Mouse (Mus musculus) kidney, postnatal 14 days (tissue): ENCODE measurements at regions not wholly inside any gene's neighbourhood (a gene's known extent, or its start where the extent isn't known, plus 50 kb on each side); places are given as distances from the start of the nearest gene placed in this dataset.

Source experiments
- DNase-seq: peaks from one replicate; pipeline ENCODE4 v3.0.0; 2022; ENCODE audit warnings: mixed read lengths

DNA sequence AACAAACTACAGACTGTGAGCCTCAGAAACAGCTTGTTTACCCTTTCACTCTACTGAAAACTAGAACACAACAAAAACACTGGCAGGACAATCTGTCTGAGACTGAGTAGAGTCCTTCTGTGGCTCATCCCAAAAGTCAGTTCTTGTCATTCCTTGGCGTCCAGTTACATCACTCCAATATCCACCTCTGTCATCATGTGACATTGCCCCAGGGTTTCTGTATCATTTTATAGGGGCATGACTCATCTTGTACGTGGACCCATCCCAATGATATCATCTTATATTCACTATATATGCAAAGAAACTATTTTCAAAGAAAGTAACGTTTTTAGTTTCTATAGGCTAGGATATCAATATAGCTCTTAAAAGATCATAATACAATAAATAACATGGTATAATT, 152.3 kb downstream of the Dkk2 start:
- DNase-seq: no peak

DNA sequence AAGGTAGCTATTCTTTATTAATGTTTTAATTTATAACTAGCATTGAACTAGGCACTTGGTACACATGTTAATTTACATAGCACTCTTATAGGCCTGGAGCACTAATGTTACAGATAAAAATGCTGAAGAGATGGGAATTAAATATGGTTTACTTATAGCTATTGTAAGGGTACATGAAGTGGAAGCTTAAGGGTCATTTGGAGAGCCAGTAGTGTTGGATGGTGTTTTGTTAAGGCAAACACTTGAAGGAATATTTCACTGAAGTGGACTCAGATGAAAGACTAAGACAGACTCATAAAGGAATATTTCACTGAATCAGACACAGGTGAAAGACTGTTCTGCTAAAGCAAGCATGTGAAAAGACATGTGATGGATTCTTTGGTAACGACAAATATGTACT, 172.7 kb downstream of the Dkk2 start:
- no peak for DNase-seq

DNA sequence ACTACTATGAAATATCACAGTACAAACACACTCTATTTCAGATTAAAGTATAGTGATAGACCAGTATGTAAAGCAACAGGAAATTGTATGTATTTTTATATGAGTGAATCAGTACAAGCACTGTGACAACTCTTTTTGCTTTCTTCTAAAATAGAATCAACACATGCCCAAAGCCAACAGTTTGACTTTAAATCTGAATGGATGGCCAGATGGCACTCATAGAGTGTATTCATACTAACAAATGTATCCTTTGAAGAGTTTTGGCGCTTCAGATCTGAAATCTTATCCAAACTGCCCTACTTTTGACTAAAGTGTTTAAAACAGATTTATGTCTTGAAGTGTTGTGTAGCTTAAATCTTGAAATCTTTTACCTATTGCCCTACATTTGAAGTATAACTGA, 184.5 kb downstream of the Dkk2 start:
- no peak for DNase-seq

DNA sequence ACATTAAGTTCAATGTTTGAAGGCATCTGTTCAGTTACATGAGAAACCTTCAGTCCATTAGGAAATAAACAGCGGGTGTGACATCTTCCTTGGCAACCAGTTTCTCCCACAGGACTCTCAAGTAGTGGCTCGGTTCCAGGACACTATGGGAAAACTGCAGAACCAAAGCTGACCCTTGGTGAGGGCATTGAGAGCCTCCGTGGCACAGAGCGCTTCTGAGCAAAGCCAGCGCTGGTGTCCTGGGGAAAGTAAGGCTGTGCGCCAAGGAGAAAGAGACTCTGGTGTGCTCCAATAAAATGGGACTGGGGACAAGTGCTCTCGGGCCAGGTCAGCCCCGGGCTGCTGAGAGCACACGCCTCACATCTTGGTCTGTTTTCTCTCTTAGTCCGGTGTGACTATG, 189.7 kb downstream of the Dkk2 start:
- DNase-seq: peak; percentile 2

DNA sequence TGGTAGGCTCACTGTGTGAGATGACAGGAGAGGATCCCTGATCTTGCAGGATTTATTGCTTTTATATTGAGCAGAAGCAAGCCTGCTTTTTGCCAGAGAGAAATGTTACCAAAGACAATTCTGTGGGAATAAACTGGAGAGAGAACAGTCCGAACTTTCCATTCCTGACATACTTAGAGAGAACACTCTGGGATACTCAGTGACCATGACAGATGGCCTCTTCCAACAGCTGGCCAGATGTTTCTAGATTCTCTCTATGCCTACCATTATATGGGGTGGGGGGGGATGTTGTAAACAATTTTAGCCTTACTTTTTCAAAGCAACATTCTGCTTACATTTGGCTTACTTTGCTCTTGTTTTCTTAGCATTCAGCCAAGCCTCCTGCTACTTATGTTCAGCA, 192.7 kb downstream of the Dkk2 start:
- no peak for DNase-seq

DNA sequence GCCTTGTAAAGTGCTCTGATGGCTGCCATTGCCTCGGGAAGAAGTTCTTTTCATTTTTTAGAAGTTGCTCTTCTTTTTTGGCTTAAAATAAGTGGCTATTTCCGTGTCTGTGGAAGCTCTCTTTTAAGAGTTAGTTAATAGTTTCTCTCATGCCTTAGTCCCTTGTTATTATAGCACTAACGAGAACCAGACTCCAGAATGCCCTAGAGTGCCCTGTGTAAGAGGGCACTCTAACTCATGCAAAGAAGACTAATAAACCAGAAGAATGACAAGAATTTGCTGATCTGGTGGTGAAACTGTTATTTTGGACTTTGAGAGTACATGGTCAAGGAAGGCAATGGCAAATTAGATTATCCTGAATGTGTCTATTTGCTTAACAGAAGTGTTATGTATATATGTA, 202.6 kb downstream of the Dkk2 start:
- no peak for DNase-seq

DNA sequence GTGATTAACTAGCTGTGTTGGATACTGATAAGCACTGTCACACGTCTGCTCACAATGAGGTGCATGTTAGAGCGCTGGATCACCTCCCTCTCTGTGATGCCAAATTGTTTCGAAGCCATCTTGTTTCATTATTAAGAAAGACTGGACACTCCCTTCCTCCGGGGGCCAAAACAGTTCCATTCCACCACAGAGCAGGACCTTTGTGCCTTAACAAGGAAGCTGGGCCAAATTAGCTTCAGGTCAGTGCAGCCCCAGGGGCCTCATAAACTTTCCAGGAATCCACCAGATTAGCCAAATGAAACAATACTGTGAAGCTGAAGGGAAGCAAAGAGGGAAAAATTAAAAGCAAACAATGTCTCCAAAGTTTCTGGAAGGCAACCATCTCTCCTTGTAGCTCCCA, 241.9 kb downstream of the Dkk2 start:
- DNase-seq: peak; percentile 13

DNA sequence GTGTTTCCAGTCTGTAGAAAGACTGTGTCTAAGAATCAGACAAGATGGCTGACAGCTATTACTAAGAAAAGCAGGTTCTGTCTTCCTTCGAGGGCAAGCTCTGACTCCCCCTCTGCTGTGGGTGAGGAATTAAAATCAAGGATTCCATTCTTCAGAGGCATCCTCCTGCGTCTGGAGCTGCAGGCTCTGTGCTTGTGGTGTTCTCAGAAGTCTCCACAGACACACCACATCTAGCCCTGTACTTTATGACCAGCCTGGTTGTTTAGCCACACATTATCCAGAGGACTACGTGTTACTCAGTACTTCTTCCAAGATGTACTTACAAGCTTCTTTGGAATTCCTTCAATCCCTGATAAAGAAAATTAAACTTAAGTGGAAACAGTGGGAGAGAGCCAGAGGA, 258.5 kb downstream of the Dkk2 start:
- no peak for DNase-seq

DNA sequence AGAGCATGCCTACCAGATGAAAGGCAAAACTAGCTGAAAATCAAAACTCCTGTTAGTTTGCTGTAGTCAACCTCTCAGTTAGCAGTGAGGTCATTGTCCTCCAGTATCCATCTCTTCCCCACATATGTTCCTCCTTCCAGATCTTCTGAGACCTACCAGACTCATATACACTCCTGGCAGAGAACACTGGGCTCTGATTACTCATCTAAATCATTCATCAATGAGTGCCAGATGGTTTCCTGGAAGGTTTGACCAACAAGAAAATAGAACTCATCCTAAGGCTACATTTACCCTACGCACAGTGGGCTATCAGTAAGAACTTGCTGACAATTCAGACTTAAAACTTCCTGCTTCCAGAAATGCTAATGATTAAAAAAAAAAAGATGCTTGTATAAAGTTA, 260.8 kb downstream of the Dkk2 start:
- no peak for DNase-seq

DNA sequence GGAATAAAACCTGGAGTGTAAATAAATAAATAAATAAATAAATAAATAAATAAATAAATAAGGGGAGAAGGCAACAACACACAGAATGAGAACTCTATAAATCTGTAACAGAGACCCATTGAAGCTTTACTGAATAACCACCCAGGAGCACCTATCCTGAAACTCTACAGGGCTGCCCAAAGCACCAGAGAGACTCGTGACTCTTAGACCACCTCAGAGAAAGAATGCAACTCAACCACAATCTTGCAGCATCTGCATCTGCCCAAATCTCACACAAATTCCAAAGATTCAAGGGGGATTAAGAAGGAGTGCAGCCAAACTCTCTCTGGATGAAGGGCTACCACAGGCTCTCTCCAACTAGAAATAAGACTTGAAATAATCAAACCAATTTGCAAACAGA, 264.5 kb downstream of the Dkk2 start:
- DNase-seq: no peak

DNA sequence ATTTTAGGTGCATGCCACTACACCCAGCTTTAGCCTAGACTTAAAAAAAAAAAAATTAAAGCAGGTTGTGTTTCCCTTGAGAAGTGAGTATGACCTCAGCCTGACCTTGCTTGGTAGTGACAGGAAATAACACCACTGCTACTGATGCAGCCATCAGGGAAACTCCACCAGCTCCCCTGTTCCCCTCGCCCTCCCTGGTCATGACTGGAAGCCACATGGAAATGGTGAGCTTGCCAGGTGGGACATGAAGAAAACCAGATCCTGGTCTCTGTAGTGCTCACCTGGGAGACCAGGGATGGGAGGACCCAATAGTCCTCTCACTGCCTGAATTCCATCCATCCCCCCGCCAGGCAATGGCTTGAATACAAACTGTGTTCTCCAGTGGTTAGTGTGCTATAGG, 268.1 kb downstream of the Dkk2 start:
- DNase-seq: no peak

DNA sequence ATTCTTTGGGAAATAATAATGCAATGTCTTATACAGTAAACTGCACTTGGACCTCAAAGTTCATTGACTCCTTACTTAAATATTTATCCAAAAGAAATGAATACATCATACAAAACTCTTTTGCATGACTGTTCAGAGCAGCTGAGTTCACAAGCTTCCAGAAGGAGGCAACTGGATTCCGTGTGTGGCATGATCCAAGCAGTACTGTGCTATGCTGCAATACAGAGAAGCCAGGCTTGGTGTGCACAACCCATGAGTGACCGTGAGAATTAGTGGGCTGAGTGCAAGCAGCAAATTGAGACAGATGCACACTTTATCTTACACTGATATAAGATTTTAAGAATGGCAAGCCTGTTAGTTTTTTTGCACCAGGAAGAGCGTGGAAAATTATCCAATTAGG, 270.0 kb upstream of the Gimd1 start:
- no peak for DNase-seq

DNA sequence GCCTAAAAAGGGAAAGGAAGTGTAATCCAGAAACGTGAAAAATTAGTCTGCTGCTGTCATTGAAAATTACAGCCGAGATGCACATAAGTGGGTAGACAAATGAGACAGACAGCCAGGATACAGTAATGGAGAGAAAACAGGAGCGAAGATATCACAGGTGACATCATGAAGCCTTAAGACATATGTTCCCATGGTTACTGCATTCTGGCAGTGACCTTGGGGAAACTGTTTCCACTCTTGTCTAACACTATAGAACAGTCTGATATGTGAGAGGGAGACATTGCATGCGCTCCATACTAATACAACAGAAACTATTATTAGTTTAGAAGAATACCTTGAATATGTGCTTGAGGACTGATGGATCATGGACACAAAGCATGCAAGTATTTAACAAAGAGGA, 254.0 kb upstream of the Gimd1 start:
- no peak for DNase-seq

DNA sequence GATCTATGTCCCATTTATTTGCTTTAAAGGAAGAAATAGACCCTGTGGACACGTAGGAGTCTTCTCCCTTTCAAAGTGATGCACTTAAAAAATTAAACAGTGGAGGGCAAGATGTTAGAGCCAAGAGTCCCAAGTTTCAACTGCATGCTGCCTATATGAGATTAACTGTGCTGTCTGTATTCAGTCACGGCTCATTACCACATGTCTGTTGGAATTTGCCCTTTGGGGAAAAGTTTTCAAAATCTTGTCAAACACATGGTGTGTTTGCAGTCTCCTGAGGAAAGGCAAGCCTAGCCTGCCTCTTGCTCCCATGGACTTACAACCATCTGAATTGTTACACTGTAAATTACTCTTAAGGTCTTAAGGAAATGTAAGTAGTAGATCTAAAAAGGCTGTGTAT, 211.9 kb upstream of the Gimd1 start:
- DNase-seq: no peak

DNA sequence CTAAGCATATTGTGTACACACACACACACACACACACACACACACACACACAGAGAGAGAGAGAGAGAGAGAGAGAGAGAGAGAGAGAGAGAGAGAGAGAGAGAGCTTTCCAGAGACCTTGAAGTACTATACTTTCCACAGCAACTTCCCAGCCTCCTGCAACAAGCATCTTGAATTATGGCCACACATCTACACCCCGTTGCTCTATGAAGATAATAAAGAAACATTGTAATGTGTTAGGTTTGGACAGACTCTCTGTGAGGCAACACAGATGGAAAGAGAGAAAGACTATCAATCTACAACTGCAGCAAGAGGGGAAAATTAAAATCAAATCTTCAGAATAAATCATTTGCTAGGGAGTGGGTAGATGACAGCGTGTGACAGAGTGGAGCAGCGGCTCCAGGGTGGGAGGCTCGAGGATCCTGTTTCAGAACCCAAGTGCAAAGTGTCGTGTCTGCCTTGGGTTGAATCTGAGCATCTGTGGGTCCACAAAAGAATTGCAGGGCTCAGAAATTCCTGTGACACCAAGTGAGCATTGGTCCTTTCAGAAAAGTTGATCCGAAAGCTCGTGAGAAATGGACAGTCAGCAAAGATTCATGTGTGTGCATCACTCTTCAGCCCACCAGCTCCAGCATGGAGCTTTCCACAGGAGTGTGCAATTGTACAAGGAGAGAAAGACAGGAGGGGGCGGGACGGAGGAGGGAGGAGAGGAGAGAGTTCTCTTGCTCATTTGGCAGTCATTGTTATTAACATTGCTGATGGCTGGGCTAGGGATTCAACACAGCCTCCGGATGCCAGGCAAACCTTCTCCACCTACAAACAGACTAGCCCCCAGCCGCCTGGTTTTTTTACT, 203.6 kb upstream of the Gimd1 start:
- no peak for DNase-seq

DNA sequence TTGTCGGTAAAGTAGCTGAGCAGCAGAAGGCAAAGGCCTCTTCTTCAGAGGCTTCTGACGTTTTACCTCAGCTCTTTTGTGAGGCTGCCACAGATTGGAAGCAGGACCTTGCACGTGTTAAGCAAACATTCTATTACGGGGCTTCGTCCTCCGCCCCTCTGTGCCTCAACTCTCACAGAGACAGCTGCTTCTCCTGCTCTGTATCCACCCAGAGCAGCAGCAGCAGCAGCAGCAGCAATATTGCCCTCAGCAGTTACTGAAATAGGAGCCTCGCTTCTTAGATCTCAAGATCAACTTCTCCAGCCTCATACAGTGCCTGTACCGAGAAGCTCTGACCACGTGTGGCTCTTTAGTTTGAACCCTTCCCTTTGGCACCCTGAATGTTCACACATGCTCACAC, 202.4 kb upstream of the Gimd1 start:
- no peak for DNase-seq

DNA sequence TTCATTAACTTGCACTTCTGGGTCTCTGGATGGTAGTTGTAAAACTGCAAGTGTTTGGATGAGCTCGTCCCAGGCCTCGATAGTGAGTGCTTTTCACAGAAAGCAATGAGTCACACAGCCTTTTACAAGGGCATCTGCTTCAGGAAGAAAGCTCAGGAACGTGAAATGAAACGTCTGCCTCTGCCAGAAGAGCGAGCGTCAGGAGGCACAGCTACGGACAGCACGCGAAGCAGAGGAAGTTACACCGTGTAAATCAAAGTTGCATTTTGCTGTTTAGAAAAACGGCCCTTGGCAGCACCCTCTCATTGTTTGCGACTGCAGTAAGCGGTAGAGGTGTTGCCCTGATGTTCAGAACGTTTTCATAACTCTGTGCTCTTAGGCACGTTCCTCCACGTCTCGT, 201.5 kb upstream of the Gimd1 start:
- peak; percentile 20 for DNase-seq

DNA sequence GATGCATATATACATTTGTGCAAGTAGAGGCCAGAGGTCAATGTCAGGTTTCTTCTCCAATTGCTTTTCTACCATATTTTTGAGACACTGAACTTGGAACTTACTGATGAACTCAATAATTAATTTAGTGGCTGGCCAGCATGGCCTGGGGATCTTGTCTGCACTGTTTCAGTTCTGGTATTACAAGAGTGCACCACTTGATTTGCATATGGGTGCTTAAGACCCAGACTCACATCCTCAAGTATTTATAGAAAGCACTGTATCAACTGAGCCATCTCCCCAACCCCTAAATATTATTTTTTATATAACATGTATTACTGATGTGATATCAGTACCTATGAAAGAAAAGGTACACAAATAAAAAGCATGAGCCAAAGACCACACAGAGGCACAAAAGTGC, 197.8 kb upstream of the Gimd1 start:
- DNase-seq: no peak

DNA sequence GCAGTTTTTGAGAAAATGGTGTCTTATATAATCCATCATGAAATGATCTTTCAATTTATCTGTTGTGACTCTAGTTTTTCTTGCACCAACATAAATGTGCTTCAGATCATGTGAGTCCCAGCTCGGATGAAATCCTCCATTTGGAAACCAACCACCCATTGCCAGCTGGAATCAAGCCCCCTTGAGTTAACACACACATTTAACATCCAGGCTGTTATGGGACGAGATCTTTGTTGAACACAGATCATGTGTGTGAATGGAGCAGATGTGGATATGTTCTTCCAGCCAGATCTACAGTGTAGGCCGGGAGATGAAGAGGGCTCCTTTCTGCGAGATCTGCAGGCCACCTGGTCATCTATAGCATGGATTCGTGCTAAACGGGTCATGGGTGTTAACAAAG, 188.4 kb upstream of the Gimd1 start:
- DNase-seq: no peak

DNA sequence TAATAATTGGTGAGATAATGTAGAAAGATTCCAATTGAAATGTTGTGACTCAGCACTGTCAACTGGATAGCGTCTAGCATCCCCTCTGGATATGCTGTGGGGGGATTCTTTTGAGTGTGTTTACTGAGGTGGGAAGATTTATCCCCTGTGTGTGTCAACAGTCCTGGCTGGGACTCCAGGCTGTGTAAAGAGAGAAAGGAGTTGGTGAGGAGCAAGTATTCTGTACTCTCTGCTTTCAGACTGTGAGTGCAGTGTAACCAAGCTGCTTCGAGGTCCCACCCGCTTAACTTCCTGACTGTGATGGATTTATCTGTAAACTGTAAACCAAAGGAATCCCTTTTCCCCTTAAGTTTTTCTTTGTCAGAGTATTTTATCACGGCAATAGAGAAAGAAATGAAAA, 175.7 kb upstream of the Gimd1 start:
- no peak for DNase-seq

DNA sequence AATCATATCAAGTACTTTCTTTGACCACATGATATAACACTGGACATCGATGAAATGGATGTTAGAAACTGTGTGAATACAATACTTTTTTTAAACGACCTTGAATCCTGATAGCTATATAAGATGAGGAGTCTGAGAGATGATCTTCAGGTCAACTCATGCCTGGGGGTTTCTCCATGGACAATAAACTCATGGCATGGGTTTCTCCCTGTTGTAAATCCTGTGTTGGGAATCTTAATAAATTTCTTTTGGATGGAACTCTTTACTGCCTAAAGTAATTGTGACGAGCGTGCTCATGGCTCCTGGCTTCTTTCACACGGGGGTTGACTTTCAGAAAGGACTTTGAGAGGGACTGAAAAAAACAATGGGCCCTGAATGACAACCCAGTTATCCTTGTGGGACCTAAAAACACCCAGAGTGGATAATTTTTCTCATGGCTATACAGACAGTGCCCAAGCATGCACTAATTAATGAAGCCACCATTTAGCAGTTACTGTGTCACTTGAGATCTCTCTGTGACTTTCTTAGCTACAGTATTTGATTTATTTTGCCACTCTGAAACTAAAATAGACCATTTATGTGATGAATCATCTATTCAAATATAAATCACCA, 167.2 kb upstream of the Gimd1 start:
- DNase-seq: no peak

DNA sequence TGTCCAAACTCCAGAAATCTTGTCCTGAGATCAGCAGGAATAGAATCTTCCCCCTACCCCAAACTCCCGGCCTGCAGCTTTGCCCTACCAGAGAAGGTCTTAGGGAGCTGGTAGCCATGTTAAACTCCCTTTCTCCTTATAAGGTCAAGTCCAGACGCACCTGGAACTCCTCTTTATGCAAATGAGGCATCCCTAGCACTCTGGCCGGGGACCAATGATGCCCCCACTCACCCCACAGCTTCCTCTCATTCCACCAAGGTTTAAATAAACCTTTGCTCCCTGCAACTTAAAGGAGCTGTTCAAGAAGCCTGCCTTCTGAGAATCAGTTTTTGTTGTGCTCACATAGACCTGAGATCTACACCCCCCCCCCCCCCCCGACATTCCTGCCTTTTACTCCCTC, 158.6 kb upstream of the Gimd1 start:
- no peak for DNase-seq

DNA sequence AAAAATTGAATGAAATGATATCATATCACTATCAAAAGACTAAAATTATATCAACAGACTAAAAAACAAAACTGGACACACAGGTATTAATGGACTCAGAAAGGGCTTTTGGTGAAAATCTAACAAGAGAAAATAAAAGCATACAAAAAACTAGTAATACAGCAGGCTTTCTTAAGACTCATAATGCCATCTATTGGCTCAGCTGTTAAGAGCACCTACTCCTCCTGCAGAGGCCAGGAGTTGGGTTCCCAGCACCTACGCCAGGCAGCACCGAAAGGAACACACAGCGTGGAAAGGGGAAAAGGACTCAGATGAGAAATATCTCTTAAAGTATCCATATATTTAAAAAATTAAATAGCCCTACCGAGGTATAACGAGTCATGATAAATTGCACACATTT, 151.9 kb upstream of the Gimd1 start:
- no peak for DNase-seq

DNA sequence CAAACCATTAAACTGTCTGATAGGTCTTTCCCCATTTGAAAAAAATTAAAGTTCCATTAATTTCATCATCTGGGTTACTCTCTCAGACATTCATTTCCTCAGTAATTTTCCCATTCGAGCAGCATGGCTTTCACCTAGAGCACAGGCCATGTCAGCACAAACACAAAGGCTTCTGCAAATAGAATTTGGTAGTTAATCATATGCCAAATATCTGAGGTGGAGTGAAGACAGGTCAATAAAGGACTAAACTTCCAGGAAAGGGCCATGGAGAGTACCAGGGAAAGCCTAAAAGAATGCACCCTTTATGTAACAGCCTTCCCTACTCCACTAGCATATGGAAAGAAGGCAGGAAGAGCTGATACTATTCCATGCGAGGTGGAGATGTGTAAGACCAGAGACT, 150.3 kb upstream of the Gimd1 start:
- no peak for DNase-seq

DNA sequence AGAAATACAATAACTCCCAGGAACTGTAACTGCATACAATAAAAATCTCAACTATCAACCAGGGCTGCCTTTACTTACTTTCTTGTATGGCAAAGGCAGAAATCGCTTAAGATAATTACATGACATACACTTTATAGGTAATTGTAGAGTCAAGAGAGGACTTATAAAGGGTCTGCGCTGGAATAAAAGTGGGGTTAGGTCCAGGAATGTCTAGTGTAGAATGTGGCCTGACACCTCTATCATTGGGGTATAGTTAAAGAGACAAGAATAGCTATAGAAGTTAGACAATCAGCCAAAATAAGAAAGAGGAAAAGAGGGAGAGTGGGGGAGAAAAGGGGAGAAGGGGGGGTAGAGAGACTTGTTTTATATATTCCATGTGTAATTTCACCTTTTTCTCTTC, 144.8 kb upstream of the Gimd1 start:
- no peak for DNase-seq
